Mouse (Mus musculus): Measurements from ENCODE around the gene Tmco1. TPM values are rescaled to one million over a fixed set of nuclear protein-coding genes. Genes with fewer than 3 reads are reported as not detected.
A peak's percentile ranks its signal among the peaks of the same experiment; 100 is the strongest.

The Tmco1 gene
- total and polyA plus RNA-seq, 3 experiments = 60.3 to 95.3 (median 88.2) TPM

DNA sequence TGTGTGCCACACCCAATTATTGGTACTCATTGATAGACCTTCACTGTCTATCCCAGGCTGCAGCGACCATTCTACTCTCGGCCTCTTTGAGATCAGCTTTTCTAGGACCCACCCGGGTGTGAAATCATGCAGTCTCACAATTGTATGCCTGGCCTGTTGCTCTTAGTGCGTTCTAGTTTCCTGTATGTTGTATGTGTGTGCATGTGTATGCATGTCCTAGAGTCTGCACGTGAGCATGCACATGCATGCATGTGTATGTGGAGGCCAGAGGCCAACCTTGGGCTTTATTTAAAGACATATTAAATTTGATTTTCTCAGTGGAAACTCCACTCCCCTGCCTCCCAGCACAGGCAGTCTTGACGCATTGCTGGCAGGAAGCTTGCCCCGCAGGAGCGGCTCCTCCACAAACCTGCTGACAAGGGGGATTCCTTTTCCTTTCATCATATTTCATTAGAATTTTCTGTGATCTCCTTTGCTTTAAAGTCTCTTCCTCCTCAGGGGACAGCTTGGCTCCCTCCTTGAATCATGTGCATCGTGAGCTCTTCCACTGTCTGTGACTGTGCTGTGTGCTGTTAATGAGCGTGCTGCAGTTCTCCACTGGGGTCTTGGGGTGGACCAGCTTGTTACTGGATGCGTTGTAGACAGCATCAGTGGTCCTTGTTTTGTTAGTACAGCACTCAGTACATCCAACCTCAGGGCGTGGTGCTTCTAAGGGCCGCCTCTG, 12.3 kb upstream of the Tmco1 start:
- no peaks in the 10 kb centered on the region for H3K4me1 ChIP-seq (ENCODE audit: control insufficient read depth, insufficient read depth, low read length)
- H3K9ac ChIP-seq (ENCODE audit: low read depth, low read length) = no peak overlapping the region
- no peak overlapping the region for H3K27ac ChIP-seq
- H3K27me3 ChIP-seq (ENCODE audit: control insufficient read depth, insufficient read depth, low read length) = no peaks in the 10 kb centered on the region
- intact Hi-C loops (cut with DNase I) = no loop called here
- WGBS = 80% methylated on average over 13 of the region's 13 CpGs
- H3K36me3 ChIP-seq (ENCODE audit: control insufficient read depth, insufficient read depth, low read length) = no peaks in the 10 kb centered on the region
- no peak for TF ChIP-seq EP300 (IDR thresholded peaks at IDR 0.05; ENCODE audit: insufficient read depth, low read depth, low read length)
- no peak for TF ChIP-seq CTCF (IDR thresholded peaks at IDR 0.05)
- TF ChIP-seq POLR2A (IDR thresholded peaks at IDR 0.05; ENCODE audit: insufficient read depth, low read depth, low read length) = no peak
- DNase-seq = no peak
- no peaks in the 10 kb centered on the region for H3K79me2 ChIP-seq (replicated peaks; ENCODE audit: control insufficient read depth, insufficient read depth, low read length)
- H3K4me3 ChIP-seq = no peak overlapping the region

DNA sequence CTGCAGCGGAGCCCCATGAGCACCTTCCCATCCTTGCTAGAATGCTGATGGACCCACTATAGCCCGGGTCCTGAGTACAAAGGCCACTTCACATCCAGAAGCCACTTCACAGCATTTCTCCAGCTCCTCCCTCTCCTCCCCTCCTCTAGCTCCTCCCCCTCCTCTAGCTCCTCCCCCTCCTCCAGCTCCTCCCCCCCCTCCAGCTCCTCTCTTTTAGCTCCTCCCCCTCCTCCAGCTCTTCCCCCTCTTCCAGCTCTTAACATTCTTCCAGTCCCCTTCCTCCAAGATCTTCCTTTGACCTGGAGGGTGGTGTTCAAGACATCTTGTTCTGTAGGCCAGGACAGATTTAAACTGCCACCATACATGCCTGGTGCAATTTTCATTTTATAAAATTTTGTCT, 8.1 kb upstream of the Tmco1 start:
- H3K27me3 ChIP-seq (ENCODE audit: control insufficient read depth, insufficient read depth, low read length) = no peaks in the 10 kb centered on the region
- no peak for DNase-seq
- H3K27ac ChIP-seq = no peak overlapping the region
- intact Hi-C loops (cut with DNase I) = no loop called here
- WGBS = 71% methylated on average over 2 of the region's 2 CpGs
- H3K4me1 ChIP-seq (ENCODE audit: control insufficient read depth, insufficient read depth, low read length) = no peaks in the 10 kb centered on the region
- no peak overlapping the region for H3K4me3 ChIP-seq
- no peaks in the 10 kb centered on the region for H3K79me2 ChIP-seq (replicated peaks; ENCODE audit: control insufficient read depth, insufficient read depth, low read length)
- TF ChIP-seq CTCF (IDR thresholded peaks at IDR 0.05) (no peak), EP300 (IDR thresholded peaks at IDR 0.05; ENCODE audit: insufficient read depth, low read depth, low read length) (no peak), POLR2A (IDR thresholded peaks at IDR 0.05; ENCODE audit: insufficient read depth, low read depth, low read length) (no peak)
- H3K36me3 ChIP-seq (ENCODE audit: control insufficient read depth, insufficient read depth, low read length) = no peaks in the 10 kb centered on the region
- H3K9ac ChIP-seq (ENCODE audit: low read depth, low read length) = no peak overlapping the region

DNA sequence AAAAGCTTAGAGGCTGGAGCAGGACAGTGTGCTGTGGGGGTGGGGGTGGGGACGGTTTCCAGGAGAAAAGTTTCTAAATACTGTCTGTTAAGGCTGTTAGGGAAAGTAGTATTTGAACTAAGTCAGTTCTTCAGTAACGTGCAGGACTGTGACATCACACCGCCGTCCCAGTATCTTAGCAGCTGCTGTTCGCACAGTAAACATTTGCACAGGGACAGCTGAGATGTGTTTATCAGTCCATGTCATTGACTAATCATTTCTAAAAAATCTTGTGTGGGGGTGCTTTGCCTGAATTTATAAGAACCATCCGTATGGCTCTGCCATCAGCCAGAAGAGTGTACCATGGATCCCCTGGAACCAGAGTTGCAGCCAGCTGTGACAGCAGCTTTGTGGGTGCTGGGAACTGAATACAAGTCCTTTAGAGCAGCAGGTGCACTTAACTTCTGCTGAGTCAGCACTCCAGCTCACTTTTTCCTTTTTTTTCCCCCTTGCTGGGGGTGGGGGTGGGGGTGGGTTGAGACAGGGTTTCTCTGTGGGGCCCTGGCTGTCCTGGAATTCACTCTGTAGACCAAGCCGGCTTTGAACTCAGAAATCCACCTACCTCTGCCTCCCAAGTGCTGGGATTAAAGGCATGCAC, 2.6 kb upstream of the Tmco1 start:
- intact Hi-C loops (cut with DNase I) = loop anchor here (5.0 kb wide), 2 partner anchors 42 to 83 kb away; partner anchors contain the start of gene Aldh9a1
- no peak overlapping the region for H3K9ac ChIP-seq (ENCODE audit: low read depth, low read length)
- no peaks in the 10 kb centered on the region for H3K79me2 ChIP-seq (replicated peaks; ENCODE audit: control insufficient read depth, insufficient read depth, low read length)
- no peaks in the 10 kb centered on the region for H3K27me3 ChIP-seq (ENCODE audit: control insufficient read depth, insufficient read depth, low read length)
- H3K36me3 ChIP-seq (ENCODE audit: control insufficient read depth, insufficient read depth, low read length) = no peaks in the 10 kb centered on the region
- no peak overlapping the region for H3K4me3 ChIP-seq
- H3K4me1 ChIP-seq (ENCODE audit: control insufficient read depth, insufficient read depth, low read length) = peaks cover 1% of the 10 kb centered on the region
- no peak for DNase-seq
- 56% methylated on average over 7 of the region's 7 CpGs for WGBS
- no peak for TF ChIP-seq POLR2A (IDR thresholded peaks at IDR 0.05; ENCODE audit: insufficient read depth, low read depth, low read length)
- no peak for TF ChIP-seq EP300 (IDR thresholded peaks at IDR 0.05; ENCODE audit: insufficient read depth, low read depth, low read length)
- no peak for TF ChIP-seq CTCF (IDR thresholded peaks at IDR 0.05)
- no peak overlapping the region for H3K27ac ChIP-seq

DNA sequence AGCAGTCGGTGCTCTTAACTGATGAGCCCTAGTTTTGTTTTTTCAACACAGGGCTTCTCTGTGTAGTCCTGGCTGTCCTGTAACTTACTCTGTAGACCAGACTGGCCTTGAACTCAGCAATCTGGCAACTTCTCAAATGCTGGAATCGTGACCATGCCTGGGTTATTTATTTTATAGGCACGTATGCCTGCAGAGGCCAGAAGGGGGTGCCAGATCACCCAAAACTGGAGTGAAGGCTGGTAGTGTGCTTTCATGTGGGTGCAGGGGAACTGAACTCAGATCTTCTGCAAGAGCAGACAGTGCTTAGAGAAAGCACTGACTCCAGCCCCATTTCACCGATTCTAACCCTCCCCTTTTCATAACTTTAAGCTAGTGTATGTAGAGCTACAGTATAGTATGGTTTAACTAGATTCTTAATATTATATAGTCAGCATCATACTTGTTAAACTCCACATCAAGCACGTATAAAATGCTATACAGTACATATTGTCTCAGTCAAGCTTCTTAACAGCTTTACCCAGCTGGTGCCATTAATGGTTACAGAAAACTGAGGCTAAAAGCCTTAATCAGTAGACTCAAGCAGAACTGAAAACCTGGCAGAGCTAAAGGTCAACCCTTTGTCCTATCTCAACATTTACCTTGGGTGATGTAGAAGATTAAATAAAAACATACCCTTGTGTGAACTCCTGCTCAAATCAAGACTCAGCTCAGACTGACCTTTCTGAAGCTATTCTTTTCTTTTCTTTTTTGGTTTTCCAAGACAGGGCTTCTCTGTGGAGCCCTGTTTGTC, 1.5 kb upstream of the Tmco1 start:
- intact Hi-C loops (cut with DNase I) = loop anchor here (5.0 kb wide), 2 partner anchors 41 to 84 kb away; partner anchors contain the start of gene Aldh9a1
- no peak overlapping the region for H3K27ac ChIP-seq

DNA sequence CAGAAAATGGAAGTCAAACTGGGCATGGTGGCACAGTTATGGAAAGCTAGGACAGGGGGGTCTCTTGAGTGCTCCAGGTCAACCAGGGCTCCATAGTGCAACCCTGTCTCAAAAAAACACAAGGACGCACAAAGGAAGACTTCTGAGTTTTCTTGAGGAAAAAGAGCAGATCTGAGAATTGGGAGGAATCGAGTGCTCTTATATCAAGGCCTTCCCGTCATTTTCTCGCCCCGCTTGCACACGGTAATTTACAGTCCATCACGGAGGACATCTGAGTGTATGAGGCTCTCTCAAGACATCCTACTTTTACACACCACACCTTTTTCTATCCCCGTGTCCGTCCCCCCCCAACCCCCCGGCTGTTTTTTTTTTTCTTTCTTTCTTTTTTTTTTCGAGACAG, 504 bp upstream of the Tmco1 start:
- no peak for DNase-seq
- TF ChIP-seq CTCF (IDR thresholded peaks at IDR 0.05) = no peak
- no peak for TF ChIP-seq POLR2A (IDR thresholded peaks at IDR 0.05; ENCODE audit: insufficient read depth, low read depth, low read length)
- TF ChIP-seq EP300 (IDR thresholded peaks at IDR 0.05; ENCODE audit: insufficient read depth, low read depth, low read length) = no peak
- Histone ChIP-seq H3K9ac (ENCODE audit: low read depth, low read length) (no peak overlapping the region), H3K36me3 (ENCODE audit: control insufficient read depth, insufficient read depth, low read length) (no peaks in the 10 kb centered on the region), H3K27ac (no peak overlapping the region), H3K27me3 (ENCODE audit: control insufficient read depth, insufficient read depth, low read length) (no peaks in the 10 kb centered on the region), H3K4me1 (ENCODE audit: control insufficient read depth, insufficient read depth, low read length) (peaks cover 1% of the 10 kb centered on the region), H3K4me3 (peak overlapping the region; percentile 73; the same call in 1 of the 2 replicates), H3K79me2 (replicated peaks; ENCODE audit: control insufficient read depth, insufficient read depth, low read length) (no peaks in the 10 kb centered on the region)
- WGBS = 47% methylated on average over 11 of the region's 11 CpGs
- intact Hi-C loops (cut with DNase I) = loop anchor here (1.0 to 5.0 kb wide), 3 partner anchors 22 to 85 kb away; partner anchors contain the start of genes Aldh9a1 and Uck2

More for the DNA sequence above, 1.5 kb upstream of the Tmco1 start:
- no peaks in the 10 kb centered on the region for H3K36me3 ChIP-seq (ENCODE audit: control insufficient read depth, insufficient read depth, low read length)
- no peaks in the 10 kb centered on the region for H3K27me3 ChIP-seq (ENCODE audit: control insufficient read depth, insufficient read depth, low read length)
- TF ChIP-seq POLR2A (IDR thresholded peaks at IDR 0.05; ENCODE audit: insufficient read depth, low read depth, low read length) = no peak
- TF ChIP-seq EP300 (IDR thresholded peaks at IDR 0.05; ENCODE audit: insufficient read depth, low read depth, low read length) = no peak
- TF ChIP-seq CTCF (IDR thresholded peaks at IDR 0.05) = peak; percentile 70
- H3K4me1 ChIP-seq (ENCODE audit: control insufficient read depth, insufficient read depth, low read length) = peaks cover 1% of the 10 kb centered on the region
- no peaks in the 10 kb centered on the region for H3K79me2 ChIP-seq (replicated peaks; ENCODE audit: control insufficient read depth, insufficient read depth, low read length)
- no peak overlapping the region for H3K4me3 ChIP-seq
- WGBS = 53% methylated on average over 5 of the region's 5 CpGs
- DNase-seq = peak; percentile 44 to 45
- no peak overlapping the region for H3K9ac ChIP-seq (ENCODE audit: low read depth, low read length)
